Mouse (Mus musculus): ENCODE data around the gene Gm26965.

DNA sequence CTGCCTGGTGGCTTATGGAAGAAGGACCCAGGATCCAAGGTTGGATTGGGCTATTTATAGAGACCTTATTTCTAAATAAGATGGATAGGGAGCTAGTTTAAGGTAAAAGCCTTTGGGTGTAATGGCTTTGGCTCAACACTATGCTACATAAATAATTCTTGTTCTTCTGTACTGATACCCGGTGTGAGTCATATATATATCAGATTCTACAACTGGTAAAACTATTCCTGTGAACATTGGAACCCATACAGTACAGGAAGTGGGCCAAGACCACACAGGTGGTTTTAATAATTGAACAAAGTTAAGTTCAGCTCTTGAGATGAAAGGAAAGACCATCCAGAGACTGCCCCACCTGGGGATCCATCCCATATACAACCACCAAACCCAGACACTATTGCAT, 25.0 kb downstream of the Gm26965 start:
- TF ChIP-seq CTCF (IDR thresholded peaks at IDR 0.05; ENCODE audit: extremely low read depth, insufficient read depth, insufficient read length, insufficient replicate concordance): no peak
- no peak for TF ChIP-seq POLR2A (IDR thresholded peaks at IDR 0.05; ENCODE audit: low read depth, low read length)
